Mouse (Mus musculus): ENCODE measurements around the gene Fancc.

The Fancc gene

GRCm38 (mm10) chr13:63421225-63421624, 75.9 kb downstream of the Fancc start:
- DNase-seq (ENCODE audit: low spot score), result no peak

- DNase-seq (ENCODE audit: low spot score), result no peak
These were observed 78.9 kb downstream of the Fancc start for GRCm38 (mm10) chr13:63418148-63418547.

GRCm38 (mm10) chr13:63416824-63417223, 80.3 kb downstream of the Fancc start:
- DNase-seq (ENCODE audit: low spot score), result no peak

- DNase-seq (ENCODE audit: low spot score), result no peak
These were observed 84.4 kb downstream of the Fancc start for GRCm38 (mm10) chr13:63412662-63413061.

- no peak for DNase-seq (ENCODE audit: low spot score)
These were observed 85.6 kb downstream of the Fancc start for GRCm38 (mm10) chr13:63411310-63412022.

GRCm38 (mm10) chr13:63410578-63411298, 86.3 kb downstream of the Fancc start:
- DNase-seq (ENCODE audit: low spot score), result no peak

- DNase-seq (ENCODE audit: low spot score), result peak; percentile 59
These were observed 91.9 kb downstream of the Fancc start for GRCm38 (mm10) chr13:63405151-63405550.

- DNase-seq (ENCODE audit: low spot score), result no peak
These were observed 92.4 kb downstream of the Fancc start for GRCm38 (mm10) chr13:63404657-63405056.

- DNase-seq (ENCODE audit: low spot score), result no peak
These were observed 94.3 kb downstream of the Fancc start for GRCm38 (mm10) chr13:63402823-63403222.

- no peak for DNase-seq (ENCODE audit: low spot score)
These were observed 97.0 kb downstream of the Fancc start for GRCm38 (mm10) chr13:63400069-63400468.

- DNase-seq (ENCODE audit: low spot score), result no peak
These were observed 99.7 kb downstream of the Fancc start for GRCm38 (mm10) chr13:63397420-63397819.

- DNase-seq (ENCODE audit: low spot score), result no peak
These were observed 102.6 kb downstream of the Fancc start for GRCm38 (mm10) chr13:63394304-63395063.

- DNase-seq (ENCODE audit: low spot score), result no peak
These were observed 111.8 kb downstream of the Fancc start for GRCm38 (mm10) chr13:63385234-63385633.

- DNase-seq (ENCODE audit: low spot score), result no peak
These were observed 112.3 kb downstream of the Fancc start for GRCm38 (mm10) chr13:63384775-63385174.

- DNase-seq (ENCODE audit: low spot score), result no peak
These were observed 114.9 kb downstream of the Fancc start for GRCm38 (mm10) chr13:63382206-63382605.

GRCm38 (mm10) chr13:63373460-63374166, 123.5 kb downstream of the Fancc start:
- DNase-seq (ENCODE audit: low spot score), result no peak

- no peak for DNase-seq (ENCODE audit: low spot score)
These were observed 135.3 kb downstream of the Fancc start for GRCm38 (mm10) chr13:63361755-63362154.

GRCm38 (mm10) chr13:63360111-63360885, 136.8 kb downstream of the Fancc start:
- DNase-seq (ENCODE audit: low spot score), result no peak

- DNase-seq (ENCODE audit: low spot score), result no peak
These were observed 137.7 kb downstream of the Fancc start for GRCm38 (mm10) chr13:63359393-63359792.

- DNase-seq (ENCODE audit: low spot score), result peak; percentile 73
These were observed 140.5 kb downstream of the Fancc start for GRCm38 (mm10) chr13:63356558-63356957.

- no peak for DNase-seq (ENCODE audit: low spot score)
These were observed 141.0 kb downstream of the Fancc start for GRCm38 (mm10) chr13:63356101-63356500.
